Mouse (Mus musculus): ENCODE data around the gene Cdc42se1.

DNA sequence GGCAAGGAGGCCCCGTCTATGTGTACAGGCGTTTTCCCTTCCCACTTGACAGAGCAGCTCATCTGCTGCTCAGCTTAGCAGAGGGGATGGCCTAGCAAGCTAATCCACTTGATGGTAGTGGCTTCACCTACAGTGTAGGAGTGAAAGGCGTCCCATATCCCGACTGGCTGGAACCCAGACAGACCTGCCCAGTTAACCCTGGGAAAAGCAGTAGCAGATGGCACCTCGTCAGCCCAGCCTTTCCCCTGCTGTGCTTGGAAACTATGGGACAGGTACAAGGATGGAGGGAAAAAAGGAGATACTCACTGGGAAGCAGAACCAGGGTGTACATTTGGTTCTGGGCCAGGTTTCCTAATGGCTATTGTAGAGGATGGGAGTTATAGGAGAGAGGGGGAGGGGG, 21.8 kb downstream of the Cdc42se1 start:
- TF ChIP-seq MAFK (IDR thresholded peaks at IDR 0.05; ENCODE audit: insufficient read depth, low read depth, low read length) (no peak), ZC3H11A (IDR thresholded peaks at IDR 0.05; ENCODE audit: borderline replicate concordance, low read depth, low read length) (no peak)

Data from ES-E14 (cell line).